Mouse (Mus musculus): ENCODE data around the gene Syt8. TPM values are rescaled to one million over a fixed set of nuclear protein-coding genes. Genes with fewer than 3 reads are reported as not detected.

Syt8 gene
- polyA plus RNA-seq, 1 experiment from 2014 or later: not detected

DNA sequence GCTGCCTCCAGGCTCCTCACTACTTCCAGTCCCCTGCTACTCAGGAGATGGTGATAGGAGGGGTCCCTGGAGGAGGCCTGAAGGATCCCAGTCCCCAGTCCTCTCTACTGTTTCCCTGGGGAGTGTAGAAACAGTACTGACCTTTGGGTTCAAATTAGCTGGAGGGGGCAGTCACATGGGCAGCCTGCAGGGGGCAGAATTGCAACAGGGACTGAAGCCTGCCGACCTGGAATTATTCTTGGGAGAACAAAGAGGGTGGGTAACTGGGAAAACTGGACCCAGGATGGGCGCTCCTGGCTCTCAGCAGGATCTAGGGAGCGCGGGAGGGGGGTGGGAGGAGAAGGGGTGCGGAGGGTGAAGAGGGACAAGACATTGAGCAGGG is 46.5 kb downstream of the Syt8 start:
- ATAC-seq: 0 out of 2 replicates have a peak, but pooled peaks have one; percentile 4

DNA sequence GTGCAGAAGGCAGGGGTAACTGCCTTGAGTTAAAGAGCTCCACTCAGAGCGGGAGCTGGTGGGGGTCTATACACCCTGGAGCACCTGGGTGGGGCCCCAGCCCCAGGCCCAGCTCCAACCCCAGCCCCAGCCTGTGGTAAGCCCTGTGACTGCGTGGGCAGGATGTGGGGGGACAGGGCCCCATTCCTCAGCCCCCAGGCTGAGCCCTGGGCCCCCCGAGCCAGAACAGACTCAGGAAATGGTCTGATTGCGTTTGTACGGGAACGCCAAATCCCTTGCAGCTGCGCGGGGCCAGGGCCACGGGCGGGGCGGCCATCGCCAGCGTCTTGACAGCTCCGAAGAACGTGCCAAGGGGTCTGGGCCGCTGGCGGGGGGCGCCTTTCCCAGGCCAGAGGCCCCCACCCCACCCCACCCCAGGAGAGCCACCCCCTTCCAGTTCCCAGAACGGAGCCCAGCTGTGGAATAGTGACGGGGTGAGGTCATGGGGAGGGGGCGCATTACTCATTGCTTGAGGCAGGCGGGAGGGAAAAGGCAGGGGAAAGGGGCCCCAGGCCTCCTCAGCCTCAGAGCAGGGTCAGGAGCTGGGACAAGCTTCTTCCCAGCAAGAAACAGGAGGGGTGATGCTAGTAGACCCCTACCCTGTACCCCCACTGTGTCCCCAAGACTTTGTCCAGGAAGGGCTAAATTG is 47.1 kb downstream of the Syt8 start:
- Histone ChIP-seq H3K27me3 (replicated peaks; ENCODE audit: control insufficient read depth, insufficient read depth, low read length) (no peaks in the 10 kb centered on the region; the same call in 1 of the 2 replicates), H3K36me3 (ENCODE audit: control insufficient read depth, insufficient read depth, low read length) (no peaks in the 10 kb centered on the region), H3K9ac (ENCODE audit: low read depth, low read length) (peak overlapping the region; percentile 33), H3K9me3 (ENCODE audit: control insufficient read depth, low read length) (no peaks in the 10 kb centered on the region), H3K4me3 (ENCODE audit: low read length) (peak overlapping the region; percentile 26), H3K4me1 (ENCODE audit: control insufficient read depth, insufficient read depth, low read depth, low read length) (peaks cover 10% of the 10 kb centered on the region), H3K27ac (ENCODE audit: low read depth, low read length) (peak overlapping the region; percentile 48), H3K4me2 (ENCODE audit: low read length) (peak overlapping the region; percentile 51)
- WGBS: under 1% methylated on average over 19 of the region's 22 CpGs
- ATAC-seq: peak; percentile 69

More for the DNA sequence above, 46.5 kb downstream of the Syt8 start:
- Histone ChIP-seq H3K9me3 (ENCODE audit: control insufficient read depth, low read length) (no peaks in the 10 kb centered on the region), H3K4me2 (ENCODE audit: low read length) (peak overlapping the region; percentile 51), H3K36me3 (ENCODE audit: control insufficient read depth, insufficient read depth, low read length) (no peaks in the 10 kb centered on the region), H3K4me1 (ENCODE audit: control insufficient read depth, insufficient read depth, low read depth, low read length) (peaks cover 10% of the 10 kb centered on the region), H3K9ac (ENCODE audit: low read depth, low read length) (peak overlapping the region; percentile 33), H3K4me3 (ENCODE audit: low read length) (peak overlapping the region; percentile 26), H3K27me3 (replicated peaks; ENCODE audit: control insufficient read depth, insufficient read depth, low read length) (no peaks in the 10 kb centered on the region; the same call in 1 of the 2 replicates), H3K27ac (ENCODE audit: low read depth, low read length) (peak overlapping the region; percentile 48; the same call in 1 of the 2 replicates)
- 4% methylated on average over 5 of the region's 5 CpGs for WGBS

GRCm38 (mm10) chr7:142482256-142482609 is 47.6 kb downstream of the Syt8 start:
- peaks cover 14% of the 10 kb centered on the region for H3K4me1 ChIP-seq (ENCODE audit: control insufficient read depth, insufficient read depth, low read depth, low read length)
- 25% methylated on average over 6 of the region's 6 CpGs for WGBS
- no peaks in the 10 kb centered on the region; the same call in 1 of the 2 replicates for H3K27me3 ChIP-seq (replicated peaks; ENCODE audit: control insufficient read depth, insufficient read depth, low read length)
- H3K9me3 ChIP-seq (ENCODE audit: control insufficient read depth, low read length): no peaks in the 10 kb centered on the region
- H3K27ac ChIP-seq (ENCODE audit: low read depth, low read length): peak overlapping the region; percentile 48
- H3K4me2 ChIP-seq (ENCODE audit: low read length): no peak overlapping the region; the same call in 1 of the 2 replicates
- no peak overlapping the region for H3K4me3 ChIP-seq (ENCODE audit: low read length)
- peak; percentile 38 for ATAC-seq
- H3K36me3 ChIP-seq (ENCODE audit: control insufficient read depth, insufficient read depth, low read length): no peaks in the 10 kb centered on the region
- H3K9ac ChIP-seq (ENCODE audit: low read depth, low read length): no peak overlapping the region

DNA sequence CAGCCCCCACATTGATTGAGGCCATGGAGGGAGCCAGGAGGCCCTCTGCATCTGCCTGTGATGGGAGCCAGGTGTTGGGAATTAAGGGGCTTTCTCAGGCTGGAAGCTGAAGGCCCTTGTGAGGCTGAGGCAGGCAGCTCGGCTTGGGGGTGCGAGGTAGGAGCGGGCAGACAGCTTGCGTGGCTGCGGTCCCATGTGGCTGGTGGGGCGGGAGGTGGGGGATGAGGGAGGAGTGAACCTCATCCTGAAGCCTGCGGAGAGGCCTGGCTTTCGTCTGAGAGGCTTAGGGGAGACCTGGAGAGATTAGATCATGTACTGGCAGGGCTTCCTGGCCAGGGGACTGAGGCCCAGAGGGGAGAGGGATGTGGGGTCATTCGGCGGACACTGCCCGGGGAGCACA is 48.5 kb downstream of the Syt8 start:
- no peak for ATAC-seq
- 50% methylated on average over 11 of the region's 11 CpGs for WGBS
- no peaks in the 10 kb centered on the region for H3K36me3 ChIP-seq (ENCODE audit: control insufficient read depth, insufficient read depth, low read length)
- no peak overlapping the region; the same call in 1 of the 2 replicates for H3K27ac ChIP-seq (ENCODE audit: low read depth, low read length)
- no peak overlapping the region for H3K4me2 ChIP-seq (ENCODE audit: low read length)
- H3K4me1 ChIP-seq (ENCODE audit: control insufficient read depth, insufficient read depth, low read depth, low read length): peaks cover 18% of the 10 kb centered on the region
- H3K9me3 ChIP-seq (ENCODE audit: control insufficient read depth, low read length): no peaks in the 10 kb centered on the region
- H3K27me3 ChIP-seq (replicated peaks; ENCODE audit: control insufficient read depth, insufficient read depth, low read length): no peaks in the 10 kb centered on the region; the same call in 1 of the 2 replicates
- H3K4me3 ChIP-seq (ENCODE audit: low read length): no peak overlapping the region
- no peak overlapping the region for H3K9ac ChIP-seq (ENCODE audit: low read depth, low read length)

GRCm38 (mm10) chr7:142484780-142485179 is 50.1 kb downstream of the Syt8 start:
- WGBS: 84% methylated on average over 11 of the region's 12 CpGs
- Histone ChIP-seq H3K27me3 (replicated peaks; ENCODE audit: control insufficient read depth, insufficient read depth, low read length) (no peaks in the 10 kb centered on the region; the same call in 1 of the 2 replicates), H3K4me1 (ENCODE audit: control insufficient read depth, insufficient read depth, low read depth, low read length) (peaks cover 18% of the 10 kb centered on the region), H3K9me3 (ENCODE audit: control insufficient read depth, low read length) (no peaks in the 10 kb centered on the region), H3K4me3 (ENCODE audit: low read length) (no peak overlapping the region), H3K27ac (ENCODE audit: low read depth, low read length) (no peak overlapping the region), H3K4me2 (ENCODE audit: low read length) (no peak overlapping the region), H3K9ac (ENCODE audit: low read depth, low read length) (no peak overlapping the region), H3K36me3 (ENCODE audit: control insufficient read depth, insufficient read depth, low read length) (no peaks in the 10 kb centered on the region)
- ATAC-seq: no peak

- Histone ChIP-seq H3K9me3 (ENCODE audit: control insufficient read depth, low read length) (no peaks in the 10 kb centered on the region), H3K4me2 (ENCODE audit: low read length) (no peak overlapping the region), H3K27me3 (replicated peaks; ENCODE audit: control insufficient read depth, insufficient read depth, low read length) (no peaks in the 10 kb centered on the region), H3K4me1 (ENCODE audit: control insufficient read depth, insufficient read depth, low read depth, low read length) (peaks cover 13% of the 10 kb centered on the region), H3K9ac (ENCODE audit: low read depth, low read length) (peak overlapping the region; percentile 32; the same call in 1 of the 2 replicates), H3K27ac (ENCODE audit: low read depth, low read length) (no peak overlapping the region; the same call in 1 of the 2 replicates), H3K36me3 (ENCODE audit: control insufficient read depth, insufficient read depth, low read length) (no peaks in the 10 kb centered on the region), H3K4me3 (ENCODE audit: low read length) (no peak overlapping the region)
- 73% methylated on average over 8 of the region's 8 CpGs for WGBS
- ATAC-seq: no peak
Observed at GRCm38 (mm10) chr7:142486751-142487162, 52.1 kb downstream of the Syt8 start.

GRCm38 (mm10) chr7:142487341-142487859 is 52.8 kb downstream of the Syt8 start:
- H3K4me2 ChIP-seq (ENCODE audit: low read length): peak overlapping the region; percentile 20; the same call in 1 of the 2 replicates
- 18% methylated on average over 9 of the region's 9 CpGs for WGBS
- H3K4me3 ChIP-seq (ENCODE audit: low read length): no peak overlapping the region
- no peaks in the 10 kb centered on the region for H3K9me3 ChIP-seq (ENCODE audit: control insufficient read depth, low read length)
- ATAC-seq: peak; percentile 85
- H3K36me3 ChIP-seq (ENCODE audit: control insufficient read depth, insufficient read depth, low read length): no peaks in the 10 kb centered on the region
- H3K27ac ChIP-seq (ENCODE audit: low read depth, low read length): peak overlapping the region; percentile 51
- H3K4me1 ChIP-seq (ENCODE audit: control insufficient read depth, insufficient read depth, low read depth, low read length): peaks cover 8% of the 10 kb centered on the region
- H3K27me3 ChIP-seq (replicated peaks; ENCODE audit: control insufficient read depth, insufficient read depth, low read length): no peaks in the 10 kb centered on the region
- H3K9ac ChIP-seq (ENCODE audit: low read depth, low read length): peak overlapping the region; percentile 8; the same call in 1 of the 2 replicates

DNA sequence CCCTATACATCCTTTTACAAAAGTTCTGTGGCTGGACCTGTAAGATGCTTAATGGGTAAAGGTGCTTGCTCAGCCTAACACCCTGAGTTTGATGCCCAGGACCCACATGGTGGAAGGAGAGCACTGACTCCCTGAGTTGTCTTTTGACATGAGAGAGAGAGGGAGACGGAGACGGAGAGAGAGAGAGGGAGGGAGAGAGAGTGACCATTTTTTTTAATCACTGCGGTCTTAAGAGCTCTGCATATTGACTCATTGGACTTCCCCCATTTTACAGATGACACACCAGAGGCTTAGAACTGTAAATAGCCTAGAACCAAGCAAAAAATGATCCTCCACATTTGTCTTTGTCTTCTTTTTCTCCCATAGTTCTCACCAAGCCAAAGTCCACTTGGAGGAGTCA is 53.4 kb downstream of the Syt8 start:
- 89% methylated on average over 3 of the region's 3 CpGs for WGBS
- Histone ChIP-seq H3K4me1 (ENCODE audit: control insufficient read depth, insufficient read depth, low read depth, low read length) (peaks cover 8% of the 10 kb centered on the region), H3K4me2 (ENCODE audit: low read length) (no peak overlapping the region), H3K27ac (ENCODE audit: low read depth, low read length) (no peak overlapping the region), H3K36me3 (ENCODE audit: control insufficient read depth, insufficient read depth, low read length) (no peaks in the 10 kb centered on the region), H3K9me3 (ENCODE audit: control insufficient read depth, low read length) (no peaks in the 10 kb centered on the region), H3K4me3 (ENCODE audit: low read length) (no peak overlapping the region), H3K27me3 (replicated peaks; ENCODE audit: control insufficient read depth, insufficient read depth, low read length) (no peaks in the 10 kb centered on the region), H3K9ac (ENCODE audit: low read depth, low read length) (no peak overlapping the region)
- no peak for ATAC-seq

Data from hindbrain, embryonic 16.5 days (tissue).